Mouse (Mus musculus) kidney, adult 2 months (tissue): ENCODE results near the gene Plpp3. TPM values are rescaled to one million over a fixed set of nuclear protein-coding genes. Genes with fewer than 3 reads are reported as not detected.
A peak's percentile ranks its signal among the peaks of the same experiment; 100 is the strongest.
"Not testable (repeated sequence)": the region's sequence is repeated elsewhere in the genome, so short reads cannot be mapped to it uniquely, and the experiment has no call there.

Source experiments
- DNase-seq: peaks from one replicate; pipeline ENCODE4 v3.0.0; 2021
- H3K27ac ChIP-seq: fragments of 200-500 bp; 2 replicates; pipeline ENCODE4 v1.5.1; 2012; ENCODE audit warnings: low read depth, low read length, control low read depth, inconsistent platforms; ENCODE audit not compliant: insufficient read depth
- H3K27me3 ChIP-seq: fragments of 200-500 bp; replicated peaks from 2 replicates; pipeline ENCODE4 v1.6.1; 2012; ENCODE audit warnings: mild to moderate bottlenecking, moderate library complexity, low read length, inconsistent platforms; ENCODE audit not compliant: control insufficient read depth, insufficient read depth
- H3K36me3 ChIP-seq: fragments of 200-500 bp; 2 replicates; pipeline ENCODE4 v1.6.1; 2012; ENCODE audit warnings: mild to moderate bottlenecking, moderate library complexity, low read length, inconsistent platforms; ENCODE audit not compliant: control insufficient read depth, insufficient read depth
- H3K4me1 ChIP-seq: fragments of 200-500 bp; 2 replicates; pipeline ENCODE4 v1.6.1; 2011; ENCODE audit warnings: low read length; ENCODE audit not compliant: control insufficient read depth, insufficient read depth
- H3K4me3 ChIP-seq: fragments of 200-500 bp; 2 replicates; pipeline ENCODE4 v1.5.1; 2011; ENCODE audit warnings: mild to moderate bottlenecking, low read depth, low read length, control low read depth; ENCODE audit not compliant: insufficient read depth
- CTCF ChIP-seq: fragments of 200-500 bp; conservative IDR thresholded peaks from 2 replicates; pipeline ENCODE4 v1.5.1; 2011; ENCODE audit warnings: low read depth, mild to moderate bottlenecking, control low read depth, low read length, moderate library complexity, mixed read lengths; ENCODE audit not compliant: insufficient read depth, insufficient read length
- POLR2A ChIP-seq: fragments of 200-500 bp; IDR thresholded peaks from one replicate; pipeline ENCODE4 v1.6.1; 2011; ENCODE audit warnings: low read depth, low read length, control low read depth
- WGBS: fragments of 180-500 bp; shearing (Covaris S2); methylation state at CpG from one replicate; pipeline ENCODE4 v1.1.7; 2018; 5-methylcytosine and 5-hydroxymethylcytosine counted together
- polyA plus RNA-seq: library from polyadenylated mRNA; depleted of rRNA; stranded (reverse); fragments of >200 nt; gene quantifications from 2 replicates; pipeline ENCODE4 v1.2.3, GENCODE M21; 2012

Plpp3 gene
- polyA plus RNA-seq, 1 experiment = 77.7 TPM

DNA sequence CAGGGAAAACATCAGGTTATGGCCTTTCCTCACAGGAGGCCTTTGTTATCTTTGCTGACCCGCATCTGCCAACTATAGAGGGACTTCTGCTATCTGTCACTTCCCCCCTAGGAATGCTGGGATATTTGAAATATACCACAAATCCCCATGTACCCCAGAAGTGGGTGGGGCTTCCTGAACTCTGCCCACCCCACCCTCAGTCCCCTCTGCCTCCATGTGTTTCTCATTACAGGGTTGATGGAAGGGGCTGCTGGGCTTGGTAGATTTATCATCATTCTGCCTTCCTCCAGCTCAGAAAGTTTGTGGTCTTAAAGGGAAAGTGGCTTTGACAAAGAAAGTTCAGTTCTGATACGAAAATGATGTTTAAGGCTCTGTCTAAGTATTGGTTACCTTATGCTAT, 103.2 kb downstream of the Plpp3 start:
- Histone ChIP-seq H3K27ac (peak overlapping the region; percentile 53; the same call in 1 of the 2 replicates), H3K4me1 (no peaks in the 10 kb centered on the region), H3K4me3 (no peak overlapping the region), H3K36me3 (no peaks in the 10 kb centered on the region), H3K27me3 (no peaks in the 10 kb centered on the region)
- TF ChIP-seq CTCF (no peak), POLR2A (no peak)
- 82% methylated on average over 2 of the region's 2 CpGs for WGBS
- DNase-seq = no peak

DNA sequence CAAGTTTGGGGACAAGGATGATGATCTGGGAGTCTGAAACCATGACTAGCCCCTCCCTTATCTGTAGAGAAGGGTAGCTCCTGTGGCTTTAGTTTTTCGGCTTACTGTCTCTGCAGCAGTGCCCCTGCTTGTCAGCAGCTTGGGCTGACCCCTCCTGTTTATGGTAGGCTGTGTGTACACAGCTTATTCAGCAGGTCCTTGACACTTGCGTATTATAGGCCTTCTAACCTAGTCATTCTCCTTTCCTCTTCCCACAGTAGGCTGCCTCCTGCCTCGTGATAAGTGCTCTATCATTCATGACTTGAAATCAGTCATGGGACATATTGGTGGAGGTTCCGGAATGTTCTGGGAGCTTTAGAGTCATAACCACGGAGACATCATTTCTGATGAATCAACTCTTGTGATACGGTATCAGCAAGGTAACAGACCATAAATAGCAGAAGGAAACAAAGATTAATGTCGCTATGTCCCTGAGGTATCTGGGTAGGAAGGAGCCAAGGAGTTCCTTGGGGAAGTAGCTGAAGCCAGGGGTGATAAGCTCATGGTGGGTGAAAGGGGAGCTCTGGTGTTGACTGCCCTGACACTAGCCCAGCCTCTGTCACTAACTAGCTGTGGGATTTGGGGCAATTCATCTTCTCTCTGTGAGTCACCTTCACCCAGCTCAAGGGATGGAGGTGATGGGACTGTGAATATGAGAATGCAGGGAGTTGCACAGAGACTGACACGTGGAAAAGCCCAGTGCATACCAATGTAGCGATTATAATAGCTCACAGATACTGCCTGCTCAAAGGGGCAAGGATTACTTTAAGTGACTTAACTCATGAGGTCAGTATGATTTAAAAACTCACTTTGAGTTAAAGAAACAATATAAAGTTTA, 104.0 kb downstream of the Plpp3 start:
- DNase-seq = peak; percentile 80
- TF ChIP-seq POLR2A (no peak), CTCF (no peak)
- H3K4me1 ChIP-seq = no peaks in the 10 kb centered on the region
- H3K4me3 ChIP-seq = no peak overlapping the region
- no peaks in the 10 kb centered on the region for H3K36me3 ChIP-seq
- peak overlapping the region; percentile 63 for H3K27ac ChIP-seq
- WGBS = 71% methylated on average over 9 of the region's 9 CpGs
- H3K27me3 ChIP-seq = no peaks in the 10 kb centered on the region

- TF ChIP-seq CTCF (no peak), POLR2A (no peak)
- DNase-seq = peak; percentile 81
- Histone ChIP-seq H3K36me3 (no peaks in the 10 kb centered on the region), H3K27me3 (no peaks in the 10 kb centered on the region), H3K27ac (peak overlapping the region; percentile 87), H3K4me3 (no peak overlapping the region), H3K4me1 (no peaks in the 10 kb centered on the region)
- WGBS = 70% methylated on average over 12 of the region's 12 CpGs
Measured at GRCm38 (mm10) chr4:105262358-105262757, 105.2 kb downstream of the Plpp3 start.

DNA sequence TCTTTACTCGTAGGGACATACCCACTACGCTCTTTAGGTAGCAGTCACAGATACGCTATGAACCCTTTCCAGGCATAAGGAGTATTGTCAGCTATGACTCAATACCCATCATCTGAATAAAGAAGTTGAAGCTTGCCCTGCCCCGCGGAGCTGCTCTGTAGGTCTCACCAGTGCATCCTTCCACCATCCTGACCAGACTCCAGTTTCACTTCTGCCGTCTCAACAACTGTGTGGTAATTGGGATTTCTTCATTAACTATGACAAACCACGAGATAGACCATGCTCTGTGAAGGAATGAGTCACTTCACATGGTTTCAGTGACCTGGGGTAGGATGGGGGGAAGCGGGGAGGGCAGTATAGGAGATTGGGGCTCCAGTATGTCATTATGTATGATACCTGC, 106.5 kb downstream of the Plpp3 start:
- 91% methylated on average over 8 of the region's 8 CpGs for WGBS
- TF ChIP-seq CTCF (no peak), POLR2A (no peak)
- Histone ChIP-seq H3K27ac (no peak overlapping the region), H3K4me1 (no peaks in the 10 kb centered on the region), H3K36me3 (no peaks in the 10 kb centered on the region), H3K4me3 (no peak overlapping the region), H3K27me3 (no peaks in the 10 kb centered on the region)
- DNase-seq = no peak

DNA sequence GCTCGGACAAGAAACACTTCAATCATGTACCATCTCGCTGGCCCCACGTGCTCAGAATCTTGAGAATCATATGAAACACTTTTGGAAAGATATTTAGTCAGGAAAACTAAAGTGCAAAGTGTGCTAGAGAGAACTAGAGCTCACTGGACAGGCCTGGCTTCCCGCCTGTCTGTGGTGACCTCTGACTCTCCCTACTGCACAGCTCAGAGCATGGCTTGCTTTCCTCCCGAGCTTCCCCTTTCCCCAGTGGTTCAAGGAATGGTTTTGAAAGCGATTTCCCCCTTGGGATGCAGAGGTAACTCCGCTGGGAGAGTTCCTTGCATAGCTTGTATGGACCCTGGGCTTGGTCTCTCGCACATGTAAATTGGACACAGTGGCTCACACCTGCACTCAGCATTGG, 107.9 kb downstream of the Plpp3 start:
- Histone ChIP-seq H3K4me3 (no peak overlapping the region), H3K27me3 (no peaks in the 10 kb centered on the region), H3K36me3 (no peaks in the 10 kb centered on the region), H3K4me1 (no peaks in the 10 kb centered on the region), H3K27ac (no peak overlapping the region)
- WGBS = 85% methylated on average over 8 of the region's 8 CpGs
- DNase-seq = no peak
- TF ChIP-seq POLR2A (no peak), CTCF (no peak)

- H3K36me3 ChIP-seq = no peaks in the 10 kb centered on the region
- H3K27ac ChIP-seq = no peak overlapping the region
- no peak overlapping the region for H3K4me3 ChIP-seq
- no peaks in the 10 kb centered on the region for H3K27me3 ChIP-seq
- H3K4me1 ChIP-seq = no peaks in the 10 kb centered on the region
- no peak for DNase-seq
- WGBS = 78% methylated on average over 4 of the region's 4 CpGs
- TF ChIP-seq CTCF (no peak), POLR2A (no peak)
Measured at GRCm38 (mm10) chr4:105265678-105266077, 108.5 kb downstream of the Plpp3 start.

DNA sequence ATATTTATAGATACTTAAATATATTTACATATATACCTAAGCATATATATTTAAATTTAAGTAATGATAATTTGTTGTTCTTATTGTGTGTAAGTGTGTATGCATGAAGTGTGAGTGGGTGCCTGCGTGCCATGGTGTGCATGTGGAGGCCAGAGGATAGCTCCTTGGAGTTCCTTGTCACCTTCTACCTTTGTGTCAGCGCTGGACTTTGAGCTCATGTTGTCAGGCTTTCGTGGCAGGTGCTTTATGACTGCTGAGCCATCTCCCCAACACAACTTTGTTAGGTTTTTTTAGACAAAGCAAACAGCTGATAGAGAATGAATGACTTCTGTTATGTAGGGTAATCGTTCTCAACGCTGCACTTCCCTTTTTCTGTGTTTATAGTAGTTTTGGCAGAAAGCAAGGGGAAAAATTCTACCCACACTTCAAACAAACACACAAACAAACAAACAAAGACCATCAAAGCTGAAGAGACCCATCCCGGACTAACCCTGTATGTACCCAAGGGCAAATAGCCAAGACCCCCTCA, 111.1 kb downstream of the Plpp3 start:
- H3K27ac ChIP-seq = no peak overlapping the region
- no peak for DNase-seq
- no peak overlapping the region for H3K4me3 ChIP-seq
- H3K27me3 ChIP-seq = no peaks in the 10 kb centered on the region
- no peak for TF ChIP-seq CTCF
- TF ChIP-seq POLR2A = no peak
- no peaks in the 10 kb centered on the region for H3K36me3 ChIP-seq
- H3K4me1 ChIP-seq = no peaks in the 10 kb centered on the region
- 79% methylated on average over 6 of the region's 6 CpGs for WGBS

GRCm38 (mm10) chr4:105269398-105269797, 112.3 kb downstream of the Plpp3 start:
- not testable (repeated sequence) for H3K4me3 ChIP-seq, H3K36me3 ChIP-seq, H3K27me3 ChIP-seq, DNase-seq, H3K4me1 ChIP-seq, H3K27ac ChIP-seq
- 98% methylated on average over 6 of the region's 7 CpGs for WGBS
